Mouse (Mus musculus) E14TG2a.4 (cell line): Measurements from ENCODE around the gene Per3.

ENCODE experiments used
- H3K27me3 ChIP-seq: 2 replicates; pipeline ENCODE4 v1.6.1; 2014; ENCODE audit warnings: low read length, control low read depth; ENCODE audit not compliant: insufficient read depth
- H3K36me3 ChIP-seq: 2 replicates; pipeline ENCODE4 v1.6.1; 2014; ENCODE audit warnings: low read length, control low read depth; ENCODE audit not compliant: insufficient read depth
- H3K4me1 ChIP-seq: replicated peaks from 2 replicates; pipeline ENCODE4 v1.6.1; 2014; ENCODE audit warnings: low read depth, low read length, control low read depth
- H3K4me3 ChIP-seq: replicated peaks from 2 replicates; pipeline ENCODE4 v1.5.1; 2014; ENCODE audit warnings: mild to moderate bottlenecking, low read length
- H3K9me3 ChIP-seq: 2 replicates; pipeline ENCODE4 v1.6.1; 2014; ENCODE audit warnings: low read length, control low read depth
- CTCF ChIP-seq: conservative IDR thresholded peaks from 2 replicates; pipeline ENCODE4 v1.5.1; 2014; ENCODE audit warnings: low read length
- NANOG ChIP-seq: IDR thresholded peaks from 2 replicates; pipeline ENCODE4 v1.6.1; 2014; ENCODE audit warnings: borderline replicate concordance, low read length, mixed read lengths
- POU5F1 ChIP-seq: IDR thresholded peaks from 2 replicates; pipeline ENCODE4 v1.6.1; 2014; ENCODE audit warnings: low read length, borderline replicate concordance

Gene Per3

GRCm38 (mm10) chr4:151010316-151010715, 34.1 kb downstream of the Per3 start:
- Histone ChIP-seq H3K36me3 (peaks cover 11% of the 10 kb centered on the region), H3K27me3 (peaks cover 2% of the 10 kb centered on the region; the same call in 1 of the 2 replicates), H3K4me3 (no peak overlapping the region), H3K4me1 (peaks cover 11% of the 10 kb centered on the region), H3K9me3 (no peaks in the 10 kb centered on the region)
- TF ChIP-seq POU5F1 = no peak
- TF ChIP-seq CTCF = no peak
- no peak for TF ChIP-seq NANOG

DNA sequence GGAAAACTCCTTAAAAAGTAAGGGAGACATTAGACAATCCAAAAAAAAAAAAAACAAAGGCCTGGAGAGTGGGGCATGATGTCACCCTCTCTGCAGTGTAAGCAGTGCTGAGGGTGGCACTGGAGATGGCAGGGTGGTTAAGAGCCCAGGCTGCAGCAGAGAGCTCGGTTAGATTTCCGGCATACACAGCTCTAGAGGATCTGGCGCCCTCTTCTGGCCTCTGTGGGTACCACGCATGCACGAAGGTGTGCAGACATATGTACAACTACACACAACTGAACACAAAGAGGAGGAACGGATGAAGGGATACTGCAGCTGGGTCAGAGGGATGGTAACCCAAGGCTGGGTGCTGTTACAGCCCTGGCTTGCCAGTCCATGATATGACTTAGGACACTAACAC, 37.5 kb downstream of the Per3 start:
- no peak overlapping the region for H3K4me3 ChIP-seq
- TF ChIP-seq CTCF (peak; percentile 88), POU5F1 (no peak), NANOG (no peak)
- no peaks in the 10 kb centered on the region for H3K9me3 ChIP-seq
- no peaks in the 10 kb centered on the region for H3K27me3 ChIP-seq
- peaks cover 8% of the 10 kb centered on the region for H3K4me1 ChIP-seq
- H3K36me3 ChIP-seq = 0 out of 2 replicates have a peak, but pooled peaks cover 7% of the 10 kb centered on the region

GRCm38 (mm10) chr4:151005656-151006318, 38.7 kb downstream of the Per3 start:
- TF ChIP-seq CTCF = no peak
- TF ChIP-seq POU5F1 = no peak
- TF ChIP-seq NANOG = no peak
- peaks cover 11% of the 10 kb centered on the region for H3K4me1 ChIP-seq

GRCm38 (mm10) chr4:151001397-151001796, 43.1 kb downstream of the Per3 start:
- H3K27me3 ChIP-seq = peaks cover 3% of the 10 kb centered on the region; the same call in 1 of the 2 replicates
- no peaks in the 10 kb centered on the region for H3K9me3 ChIP-seq
- peaks cover 18% of the 10 kb centered on the region for H3K4me1 ChIP-seq
- no peak for TF ChIP-seq NANOG
- no peak for TF ChIP-seq CTCF
- no peak for TF ChIP-seq POU5F1
- H3K36me3 ChIP-seq = 0 out of 2 replicates have a peak, but pooled peaks cover 7% of the 10 kb centered on the region
- no peak overlapping the region for H3K4me3 ChIP-seq

More at GRCm38 (mm10) chr4:151005656-151006318, 38.7 kb downstream of the Per3 start:
- Histone ChIP-seq H3K36me3 (0 out of 2 replicates have a peak, but pooled peaks cover 7% of the 10 kb centered on the region), H3K4me3 (no peak overlapping the region), H3K9me3 (no peaks in the 10 kb centered on the region), H3K27me3 (peaks cover 3% of the 10 kb centered on the region; the same call in 1 of the 2 replicates)

DNA sequence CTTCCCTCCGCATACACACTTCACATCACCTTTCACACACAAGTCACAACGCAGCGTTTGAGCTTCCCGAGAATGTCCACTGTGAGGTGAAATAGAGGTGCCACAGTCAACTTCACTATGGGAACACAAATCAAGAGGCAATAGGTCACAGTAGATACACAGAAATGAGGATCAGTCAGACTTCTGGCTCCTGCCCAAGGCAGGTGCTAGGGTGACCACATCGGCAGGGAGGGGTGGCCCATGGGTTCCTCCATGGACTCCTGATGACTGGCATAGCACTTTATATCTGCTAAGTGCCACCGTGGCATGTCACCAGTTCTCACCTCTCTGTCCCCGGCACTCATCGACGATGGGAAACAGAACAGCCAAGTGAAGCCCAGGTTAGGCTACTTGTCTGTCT, 45.8 kb downstream of the Per3 start:
- Histone ChIP-seq H3K36me3 (no peaks in the 10 kb centered on the region), H3K4me1 (peaks cover 26% of the 10 kb centered on the region), H3K4me3 (no peak overlapping the region), H3K9me3 (no peaks in the 10 kb centered on the region), H3K27me3 (peaks cover 3% of the 10 kb centered on the region; the same call in 1 of the 2 replicates)
- TF ChIP-seq CTCF (no peak), POU5F1 (no peak), NANOG (no peak)

DNA sequence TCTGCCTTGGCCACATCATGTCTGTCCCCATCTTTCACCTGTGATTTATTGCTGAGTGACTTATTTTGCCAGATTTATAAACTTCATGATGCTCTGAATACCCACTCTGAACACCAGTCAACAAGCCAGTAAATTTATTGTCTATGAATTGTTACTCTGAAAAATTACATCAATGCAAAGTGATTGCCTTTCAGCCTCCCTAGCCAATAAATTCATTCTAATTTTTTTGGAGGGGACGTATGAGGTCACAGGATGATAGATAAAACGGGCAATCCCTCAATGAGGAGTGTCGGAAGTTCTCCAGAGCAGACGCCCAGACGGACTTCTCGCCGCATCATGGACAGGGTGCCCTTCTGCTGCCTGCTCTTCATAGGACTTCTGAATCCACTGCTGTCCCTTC, 47.7 kb downstream of the Per3 start, which contains the start of gene Uts2:
TSS of gene Uts2 (plus strand) at position 301 of the 400 bp plus-strand sequence.
- TF ChIP-seq POU5F1 (no peak), CTCF (no peak), NANOG (no peak)
- H3K9me3 ChIP-seq = no peaks in the 10 kb centered on the region
- H3K36me3 ChIP-seq = no peaks in the 10 kb centered on the region
- H3K4me3 ChIP-seq = no peak within 1 kb of the TSS
- H3K27me3 ChIP-seq = peaks cover 3% of the 10 kb centered on the region; the same call in 1 of the 2 replicates
- peaks cover 18% of the 10 kb centered on the region for H3K4me1 ChIP-seq

- H3K27me3 ChIP-seq = no peaks in the 10 kb centered on the region
- H3K4me3 ChIP-seq = no peak overlapping the region
- TF ChIP-seq NANOG = no peak
- no peak for TF ChIP-seq POU5F1
- TF ChIP-seq CTCF = peak; percentile 81
- peaks cover 5% of the 10 kb centered on the region for H3K4me1 ChIP-seq
- no peaks in the 10 kb centered on the region for H3K36me3 ChIP-seq
- H3K9me3 ChIP-seq = no peaks in the 10 kb centered on the region
Measured at GRCm38 (mm10) chr4:150990148-150990547, 54.3 kb downstream of the Per3 start.

- peaks cover 16% of the 10 kb centered on the region for H3K4me1 ChIP-seq
- H3K9me3 ChIP-seq = no peaks in the 10 kb centered on the region
- H3K36me3 ChIP-seq = no peaks in the 10 kb centered on the region
- TF ChIP-seq CTCF (no peak), POU5F1 (no peak), NANOG (no peak)
- H3K4me3 ChIP-seq = no peak overlapping the region
- H3K27me3 ChIP-seq = peaks cover 8% of the 10 kb centered on the region; the same call in 1 of the 2 replicates
Measured at GRCm38 (mm10) chr4:150980153-150980552, 64.3 kb downstream of the Per3 start.
